Mouse (Mus musculus) erythroblast, embryonic 14.5 days (primary cell): ENCODE results near the gene Eif4g3.

ENCODE experiments used
- GATA1 ChIP-seq: IDR thresholded peaks from 2 replicates; pipeline ENCODE4 v1.6.1; 2012; ENCODE audit warnings: low read length, inconsistent platforms, mixed read lengths
- TAL1 ChIP-seq: IDR thresholded peaks from 3 replicates; pipeline ENCODE4 v1.6.1; 2012; ENCODE audit warnings: low read length, inconsistent platforms, mixed read lengths

DNA sequence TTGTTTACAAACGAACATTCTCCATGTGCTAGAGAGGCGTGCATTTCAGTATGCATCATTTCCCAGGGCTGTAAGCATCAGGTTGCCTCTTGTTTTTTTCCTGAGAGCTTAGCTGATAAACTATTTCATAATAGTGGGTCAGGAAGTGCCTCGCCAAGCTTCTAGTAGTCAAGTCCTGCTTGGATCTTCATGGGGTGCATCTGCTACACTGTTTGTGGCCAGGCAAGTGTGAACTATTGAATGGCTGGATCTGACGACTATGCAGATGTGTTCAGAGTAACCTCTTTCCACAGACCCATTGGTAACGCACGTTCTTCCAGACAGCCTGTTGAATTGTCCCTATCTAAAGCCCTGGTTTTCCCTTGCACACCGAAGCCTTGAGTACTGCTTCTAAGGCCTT is 135.0 kb downstream of the Eif4g3 start:
- TF ChIP-seq GATA1 (no peak), TAL1 (no peak)
